Mouse (Mus musculus) liver, embryonic 13.5 days (tissue): Measurements from ENCODE around the gene Pxdn. TPM values are rescaled to one million over a fixed set of nuclear protein-coding genes. Genes with fewer than 3 reads are reported as not detected.

Experiments used
- ATAC-seq: fragments of 200-750 bp; cut with Nextera tagmentation; 2 replicates; pipeline ENCODE4 v1.8.0; 2017; ENCODE audit warnings: low read depth, mild to moderate bottlenecking, moderate number of reproducible peaks, moderate library complexity
- DNase-seq: peaks from one replicate; pipeline ENCODE4 v3.0.0; 2022
- H3K27ac ChIP-seq: fragments of 300-500 bp; sonication (generic); 2 replicates; pipeline ENCODE4 v1.5.1; 2015; ENCODE audit warnings: moderate library complexity, mild to moderate bottlenecking, inconsistent platforms
- H3K27me3 ChIP-seq: fragments of 300-500 bp; sonication (generic); 2 replicates; pipeline ENCODE4 v1.6.1; 2015; ENCODE audit warnings: mild to moderate bottlenecking, inconsistent platforms
- H3K36me3 ChIP-seq: fragments of 300-500 bp; sonication (generic); 2 replicates; pipeline ENCODE4 v1.6.1; 2015; ENCODE audit warnings: mild to moderate bottlenecking, inconsistent platforms
- H3K4me1 ChIP-seq: fragments of 300-500 bp; sonication (generic); replicated peaks from 2 replicates; pipeline ENCODE4 v1.6.1; 2015; ENCODE audit warnings: inconsistent platforms
- H3K4me2 ChIP-seq: fragments of 300-500 bp; sonication (generic); 2 replicates; pipeline ENCODE4 v1.6.1; 2015; ENCODE audit warnings: inconsistent platforms, mild to moderate bottlenecking, moderate library complexity
- H3K4me3 ChIP-seq: fragments of 300-500 bp; sonication (generic); replicated peaks from 2 replicates; pipeline ENCODE4 v1.5.1; 2015; ENCODE audit warnings: mild to moderate bottlenecking, inconsistent platforms
- H3K9ac ChIP-seq: fragments of 300-500 bp; sonication (generic); 2 replicates; pipeline ENCODE4 v1.6.1; 2015; ENCODE audit warnings: mild to moderate bottlenecking, inconsistent platforms
- H3K9me3 ChIP-seq: fragments of 300-500 bp; sonication (generic); replicated peaks from 2 replicates; pipeline ENCODE4 v1.6.1; 2016; ENCODE audit warnings: inconsistent platforms
- WGBS: fragments of 180-500 bp; shearing (Covaris S2); methylation state at CpG from one replicate; pipeline ENCODE4 v1.1.7; 2015; ENCODE audit not compliant: insufficient replicate concordance; 5-methylcytosine and 5-hydroxymethylcytosine counted together
- polyA plus RNA-seq: library from polyadenylated mRNA; unstranded; fragments of >200 nt; fragmentation: Nextera tagmentation; extraction: Ambion mirVana; gene quantifications from 2 replicates; pipeline ENCODE4 v1.2.1, GENCODE M21; 2015

Pxdn gene
- polyA plus RNA-seq, 1 experiment from 2014 or later, result 4.8 TPM

DNA sequence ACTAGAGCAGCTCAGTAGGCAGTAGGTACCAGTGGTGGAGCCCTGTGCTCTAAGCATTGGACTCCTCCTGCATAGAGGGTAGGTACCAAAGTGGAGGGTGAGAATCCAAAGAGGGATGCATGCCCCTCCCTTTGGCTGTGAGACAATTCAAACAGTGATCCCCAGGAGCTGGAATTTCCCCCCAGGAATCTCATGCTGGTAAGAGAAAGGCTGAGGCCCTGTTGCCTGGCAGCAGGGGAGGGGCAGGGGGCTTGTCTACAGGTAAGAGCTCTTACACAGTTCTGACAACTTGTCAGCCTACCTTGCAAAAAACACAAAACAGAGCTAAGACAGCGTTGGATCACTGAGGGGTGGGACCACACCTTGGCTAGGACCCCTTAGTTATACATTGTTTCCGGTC, 3.9 kb upstream of the Pxdn start:
- Histone ChIP-seq H3K4me1 (no peaks in the 10 kb centered on the region), H3K4me2 (no peak overlapping the region), H3K9me3 (no peaks in the 10 kb centered on the region), H3K36me3 (no peaks in the 10 kb centered on the region), H3K4me3 (no peak overlapping the region), H3K9ac (no peak overlapping the region), H3K27ac (no peak overlapping the region), H3K27me3 (peaks cover 24% of the 10 kb centered on the region)
- ATAC-seq, result no peak
- no peak for DNase-seq
- WGBS, result 76% methylated on average over 2 of the region's 2 CpGs

DNA sequence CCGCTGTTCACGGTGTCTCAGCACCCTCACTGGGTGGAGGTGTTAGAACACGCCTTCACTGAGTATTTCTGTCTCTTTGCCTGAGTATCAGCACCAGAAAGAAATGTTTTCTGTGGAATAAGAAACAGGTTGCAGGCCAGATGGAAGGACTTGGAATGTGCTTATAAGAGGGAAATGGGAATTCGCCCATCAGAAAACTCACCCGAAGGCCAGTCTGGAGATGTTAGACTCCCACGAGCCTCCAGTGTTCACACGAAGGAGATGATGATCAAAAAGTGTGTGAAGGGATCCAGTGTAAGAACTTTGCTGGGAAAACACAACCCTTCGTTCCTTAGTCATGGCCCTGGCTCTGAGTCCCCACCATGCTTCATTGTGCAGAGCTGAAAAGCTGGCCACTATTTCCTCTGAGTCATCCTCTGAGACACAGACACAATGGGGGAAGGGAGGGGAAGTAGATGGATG, 3.3 kb upstream of the Pxdn start:
- ATAC-seq, result no peak

DNA sequence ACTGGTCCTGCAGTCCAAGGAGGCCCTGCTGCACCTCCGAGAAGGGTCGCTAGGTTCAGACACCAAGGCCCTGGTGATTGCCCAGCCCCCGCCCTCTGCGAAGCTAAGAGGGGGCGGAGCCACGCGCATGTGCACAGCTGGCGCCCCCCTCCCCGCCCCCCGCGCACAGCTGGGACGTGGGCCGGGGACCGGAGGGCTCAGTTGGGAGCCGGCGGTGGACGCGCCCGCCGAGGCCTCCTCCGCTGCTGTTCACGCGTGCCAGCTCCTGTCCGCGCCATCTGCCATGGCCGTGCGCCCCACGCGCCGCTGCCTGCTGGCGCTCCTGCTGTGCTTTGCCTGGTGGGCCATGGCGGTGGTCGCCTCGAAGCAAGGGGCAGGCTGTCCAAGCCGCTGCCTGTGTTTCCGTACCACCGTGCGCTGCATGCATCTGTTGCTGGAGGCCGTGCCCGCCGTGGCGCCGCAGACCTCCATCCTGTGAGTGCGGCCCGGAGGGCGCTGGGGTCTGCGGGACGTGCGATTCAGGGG, 505 bp downstream of the Pxdn start:
- ATAC-seq (no peak), DNase-seq (no peak)
- peaks cover 35% of the 10 kb centered on the region for H3K27me3 ChIP-seq
- no peaks in the 10 kb centered on the region for H3K9me3 ChIP-seq
- peak overlapping the region; percentile 45 for H3K4me2 ChIP-seq
- H3K4me1 ChIP-seq, result no peaks in the 10 kb centered on the region
- no peaks in the 10 kb centered on the region for H3K36me3 ChIP-seq
- H3K9ac ChIP-seq, result peak overlapping the region; percentile 41; the same call in 1 of the 2 replicates
- under 1% methylated on average over 47 of the region's 49 CpGs for WGBS
- H3K27ac ChIP-seq, result no peak overlapping the region
- peak overlapping the region; percentile 48 for H3K4me3 ChIP-seq

More for the DNA sequence above, 3.3 kb upstream of the Pxdn start:
- no peak for DNase-seq
- 43% methylated on average over 8 of the region's 8 CpGs for WGBS
- no peak overlapping the region for H3K4me2 ChIP-seq
- no peaks in the 10 kb centered on the region for H3K36me3 ChIP-seq
- H3K4me1 ChIP-seq, result no peaks in the 10 kb centered on the region
- peaks cover 31% of the 10 kb centered on the region for H3K27me3 ChIP-seq
- H3K9ac ChIP-seq, result no peak overlapping the region
- H3K9me3 ChIP-seq, result no peaks in the 10 kb centered on the region
- H3K27ac ChIP-seq, result no peak overlapping the region
- no peak overlapping the region for H3K4me3 ChIP-seq

DNA sequence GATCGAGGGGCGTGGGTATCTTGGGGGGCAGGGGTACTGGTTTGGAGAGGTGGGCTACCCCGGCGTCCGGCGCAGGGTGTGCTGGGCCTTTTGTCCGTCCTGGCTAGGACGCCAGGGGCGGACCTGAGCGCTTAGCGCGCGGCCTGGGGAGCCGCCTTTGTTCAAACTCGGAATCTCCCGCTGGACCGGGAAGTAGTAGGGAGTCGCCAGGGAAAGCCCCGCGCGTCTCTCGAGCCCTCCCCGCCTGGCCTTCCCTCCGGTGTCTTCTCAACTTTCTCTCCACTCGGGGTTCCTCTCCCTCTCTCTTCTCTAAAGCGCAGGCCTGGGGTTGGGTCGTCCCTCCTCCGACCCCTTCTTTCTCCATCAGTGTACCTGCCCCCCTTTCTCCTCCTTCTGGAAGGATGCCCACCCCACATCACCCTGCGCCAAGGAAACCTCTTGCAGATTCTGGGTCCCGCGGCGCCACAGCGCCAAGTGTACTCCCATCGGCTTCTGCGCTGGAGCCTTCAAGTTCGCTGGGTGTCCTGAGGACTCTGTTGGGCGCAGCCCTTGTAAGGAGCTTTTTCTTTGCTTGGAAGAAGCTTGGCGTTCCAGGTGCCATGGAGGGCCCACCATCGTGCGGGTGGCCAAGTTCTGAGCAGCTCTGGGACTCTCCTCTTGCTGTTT, 1.1 kb downstream of the Pxdn start:
- no peak overlapping the region for H3K27ac ChIP-seq
- H3K9me3 ChIP-seq, result no peaks in the 10 kb centered on the region
- peak overlapping the region; percentile 45 for H3K4me2 ChIP-seq
- peaks cover 35% of the 10 kb centered on the region for H3K27me3 ChIP-seq
- DNase-seq (no peak), ATAC-seq (no peak)
- no peaks in the 10 kb centered on the region for H3K36me3 ChIP-seq
- no peaks in the 10 kb centered on the region for H3K4me1 ChIP-seq
- H3K4me3 ChIP-seq, result peak overlapping the region; percentile 48
- 1% methylated on average over 40 of the region's 40 CpGs for WGBS
- H3K9ac ChIP-seq, result peak overlapping the region; percentile 41; the same call in 1 of the 2 replicates

DNA sequence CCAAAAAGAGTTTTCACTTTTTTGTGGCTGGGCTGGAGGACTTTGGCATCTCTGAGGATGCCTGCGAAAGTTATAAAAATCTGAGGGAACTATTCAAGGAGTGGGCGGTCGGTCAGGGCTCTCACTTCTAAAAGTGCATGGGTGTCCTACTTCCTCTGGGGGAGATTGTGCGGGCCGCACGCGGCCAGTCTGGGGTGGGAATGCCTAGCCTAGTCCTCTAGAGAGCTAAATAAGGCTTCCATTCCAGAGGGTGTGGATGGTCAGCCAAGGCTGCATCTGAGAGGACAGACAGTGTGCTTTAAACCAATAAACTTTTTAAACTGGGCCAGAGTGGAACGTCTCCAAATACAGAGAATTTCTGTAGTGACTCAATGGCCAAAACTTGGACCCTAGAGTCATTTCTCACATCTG, 1.9 kb downstream of the Pxdn start:
- WGBS, result 20% methylated on average over 8 of the region's 8 CpGs
- Histone ChIP-seq H3K27ac (no peak overlapping the region), H3K9me3 (no peaks in the 10 kb centered on the region), H3K9ac (no peak overlapping the region), H3K4me2 (peak overlapping the region; percentile 45), H3K36me3 (no peaks in the 10 kb centered on the region), H3K4me1 (no peaks in the 10 kb centered on the region), H3K27me3 (peaks cover 35% of the 10 kb centered on the region), H3K4me3 (peak overlapping the region; percentile 48)
- DNase-seq (no peak), ATAC-seq (no peak)

DNA sequence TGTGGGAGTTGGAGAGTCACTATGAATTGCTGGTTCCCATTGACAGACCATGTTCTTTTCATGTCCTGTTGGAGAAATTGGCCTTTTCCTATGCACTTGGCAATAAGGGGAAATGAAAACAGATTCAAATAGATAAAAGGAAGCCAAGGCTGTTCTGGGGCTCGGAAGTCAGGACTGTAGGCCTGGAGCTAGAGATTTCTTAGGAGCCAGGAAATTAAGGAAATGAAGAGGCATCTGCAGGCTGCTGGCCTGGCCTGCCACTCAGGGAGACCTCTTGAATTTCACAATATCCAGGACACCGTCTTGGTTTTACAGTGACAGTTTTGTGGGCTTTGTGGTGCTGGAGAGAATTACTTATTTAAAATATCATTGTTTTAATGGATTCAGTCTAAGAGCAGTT, 5.0 kb downstream of the Pxdn start:
- ATAC-seq, result no peak

DNA sequence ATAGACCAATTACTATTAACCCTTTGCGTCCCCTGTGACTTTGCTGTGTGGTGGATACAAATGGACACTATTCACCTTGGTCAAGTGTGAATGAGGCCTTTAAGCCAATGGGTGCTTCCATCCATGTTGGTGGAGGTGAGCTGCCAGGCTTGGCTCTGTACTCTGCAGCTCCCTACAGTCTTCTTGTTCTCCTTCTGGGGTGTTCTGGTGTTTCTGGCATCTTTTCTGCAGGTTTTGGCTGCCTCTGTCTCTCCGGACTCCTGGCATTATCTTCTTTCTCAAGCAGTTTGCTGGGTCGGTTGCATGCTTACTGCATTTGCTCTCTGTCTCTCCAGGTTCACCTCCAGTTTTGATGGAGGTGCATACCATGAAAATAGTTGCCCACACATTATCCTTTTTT, 7.2 kb downstream of the Pxdn start:
- no peaks in the 10 kb centered on the region for H3K27me3 ChIP-seq
- H3K4me1 ChIP-seq, result no peaks in the 10 kb centered on the region
- H3K9me3 ChIP-seq, result no peaks in the 10 kb centered on the region
- no peaks in the 10 kb centered on the region for H3K36me3 ChIP-seq
- H3K9ac ChIP-seq, result no peak overlapping the region
- no peak overlapping the region for H3K4me3 ChIP-seq
- 41% methylated on average over 3 of the region's 3 CpGs for WGBS
- DNase-seq (no peak), ATAC-seq (no peak)
- no peak overlapping the region for H3K4me2 ChIP-seq
- no peak overlapping the region for H3K27ac ChIP-seq

More for the DNA sequence above, 5.0 kb downstream of the Pxdn start:
- no peaks in the 10 kb centered on the region for H3K36me3 ChIP-seq
- H3K4me2 ChIP-seq, result no peak overlapping the region
- H3K4me3 ChIP-seq, result no peak overlapping the region
- H3K27me3 ChIP-seq, result peaks cover 21% of the 10 kb centered on the region
- H3K27ac ChIP-seq, result no peak overlapping the region
- no peaks in the 10 kb centered on the region for H3K4me1 ChIP-seq
- 37% methylated on average over 2 of the region's 2 CpGs for WGBS
- DNase-seq, result no peak
- no peak overlapping the region for H3K9ac ChIP-seq
- H3K9me3 ChIP-seq, result no peaks in the 10 kb centered on the region

DNA sequence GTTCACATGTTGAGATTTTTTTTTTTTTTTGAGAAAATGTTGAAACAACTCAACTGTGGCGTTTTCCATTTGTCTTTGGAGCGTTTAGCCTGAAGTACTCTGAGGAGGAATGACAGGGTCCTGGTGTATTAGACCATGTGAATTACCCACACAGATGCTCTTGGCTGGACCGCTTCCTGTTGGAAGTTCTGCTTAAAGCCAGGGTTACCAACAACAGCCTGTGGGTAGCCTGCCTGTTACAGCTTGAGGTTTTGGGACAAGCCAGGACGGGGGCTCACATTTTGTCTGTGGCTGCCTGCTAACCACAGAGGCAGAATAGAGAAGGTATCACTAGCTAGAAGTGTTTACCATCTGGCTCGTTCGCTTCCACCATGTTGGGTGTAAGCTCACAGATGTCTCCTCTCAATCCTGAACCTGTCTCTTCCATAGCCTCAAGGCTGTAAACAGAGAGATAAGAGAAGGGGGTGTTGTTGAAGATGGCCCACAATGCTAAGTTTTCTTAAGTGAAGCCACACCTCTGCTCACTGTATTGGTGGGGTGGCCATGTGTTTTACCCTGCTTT, 7.9 kb downstream of the Pxdn start:
- Histone ChIP-seq H3K27me3 (no peaks in the 10 kb centered on the region), H3K4me1 (no peaks in the 10 kb centered on the region), H3K4me3 (no peak overlapping the region), H3K4me2 (no peak overlapping the region), H3K9me3 (no peaks in the 10 kb centered on the region), H3K27ac (no peak overlapping the region), H3K9ac (no peak overlapping the region), H3K36me3 (no peaks in the 10 kb centered on the region)
- WGBS, result 21% methylated on average over 6 of the region's 6 CpGs
- no peak for DNase-seq
- ATAC-seq, result no peak

DNA sequence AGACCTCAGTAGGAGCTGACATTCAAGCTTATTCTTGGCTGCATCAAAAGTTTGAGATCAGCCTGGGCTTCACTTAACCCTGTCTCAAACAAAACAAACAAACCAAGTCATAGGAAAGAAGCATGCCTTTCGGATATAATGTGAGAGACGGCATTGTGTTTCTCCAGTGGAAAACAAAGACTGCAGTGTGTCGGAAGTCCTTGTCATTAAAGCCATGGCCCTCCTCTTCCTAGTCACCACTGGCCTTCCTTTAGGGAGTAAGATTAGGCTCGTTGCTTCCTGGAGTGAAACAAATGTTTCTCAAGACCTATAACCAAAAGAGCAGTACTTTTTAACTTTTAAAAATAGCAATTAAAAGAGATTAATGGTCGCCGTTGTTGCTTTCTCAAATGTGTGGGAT, 13.6 kb downstream of the Pxdn start:
- H3K4me2 ChIP-seq, result no peak overlapping the region
- DNase-seq (no peak), ATAC-seq (no peak)
- 50% methylated on average over 6 of the region's 6 CpGs for WGBS
- no peaks in the 10 kb centered on the region for H3K9me3 ChIP-seq
- H3K9ac ChIP-seq, result no peak overlapping the region
- H3K36me3 ChIP-seq, result no peaks in the 10 kb centered on the region
- peaks cover 6% of the 10 kb centered on the region; the same call in 1 of the 2 replicates for H3K4me1 ChIP-seq
- no peak overlapping the region for H3K4me3 ChIP-seq
- no peaks in the 10 kb centered on the region for H3K27me3 ChIP-seq
- H3K27ac ChIP-seq, result no peak overlapping the region

DNA sequence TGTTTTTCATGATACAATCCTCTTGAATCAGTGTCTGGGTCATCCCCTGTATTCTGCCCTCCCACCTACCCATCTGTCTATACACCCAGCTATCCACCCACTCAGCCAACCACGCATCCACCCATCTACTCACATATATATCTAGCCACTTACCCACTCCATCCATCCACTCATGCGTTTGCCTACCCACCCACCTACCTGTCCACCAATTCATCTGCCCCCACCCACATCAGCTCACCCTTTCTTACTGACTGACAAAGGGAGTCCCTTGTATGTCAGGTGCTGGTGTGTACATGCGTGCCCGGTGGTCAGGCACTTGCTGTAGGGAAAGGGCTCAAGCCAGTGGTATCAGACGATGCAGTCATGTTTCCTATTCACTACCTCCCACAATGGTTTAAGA, 14.1 kb downstream of the Pxdn start:
- ATAC-seq (no peak), DNase-seq (no peak)
- no peak overlapping the region for H3K4me2 ChIP-seq
- H3K4me1 ChIP-seq, result peaks cover 6% of the 10 kb centered on the region; the same call in 1 of the 2 replicates
- no peaks in the 10 kb centered on the region for H3K27me3 ChIP-seq
- H3K36me3 ChIP-seq, result no peaks in the 10 kb centered on the region
- WGBS, result 68% methylated on average over 5 of the region's 5 CpGs
- H3K9ac ChIP-seq, result no peak overlapping the region
- no peak overlapping the region; the same call in 1 of the 2 replicates for H3K27ac ChIP-seq
- H3K4me3 ChIP-seq, result no peak overlapping the region
- no peaks in the 10 kb centered on the region for H3K9me3 ChIP-seq

DNA sequence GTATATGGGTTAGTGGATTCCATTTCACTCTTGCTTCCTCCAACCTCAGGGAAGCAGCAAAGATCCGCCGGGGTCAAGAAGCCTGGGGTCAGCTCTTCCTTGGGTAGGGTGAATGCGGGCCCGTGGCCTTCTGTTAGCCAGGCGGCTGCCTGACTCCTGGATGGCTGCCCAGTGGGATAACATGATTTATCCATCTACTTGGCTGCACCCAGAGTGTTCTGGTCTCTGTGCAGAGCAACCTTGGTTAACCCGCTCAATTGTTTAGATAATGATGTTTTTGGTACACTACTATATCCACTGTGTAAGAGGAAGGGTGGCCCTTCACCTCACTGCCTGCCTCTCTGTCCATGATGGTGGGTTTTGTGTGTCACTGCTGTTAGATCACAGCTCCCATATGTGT, 14.7 kb downstream of the Pxdn start:
- WGBS, result 66% methylated on average over 6 of the region's 6 CpGs
- Histone ChIP-seq H3K9ac (no peak overlapping the region), H3K4me3 (no peak overlapping the region), H3K4me1 (peaks cover 6% of the 10 kb centered on the region; the same call in 1 of the 2 replicates), H3K36me3 (no peaks in the 10 kb centered on the region), H3K27me3 (no peaks in the 10 kb centered on the region), H3K27ac (no peak overlapping the region), H3K9me3 (no peaks in the 10 kb centered on the region), H3K4me2 (no peak overlapping the region)
- ATAC-seq, result no peak; the same call in 1 of the 2 replicates
- DNase-seq, result no peak
